Mouse (Mus musculus): ENCODE data around the gene Tmem206.

DNA sequence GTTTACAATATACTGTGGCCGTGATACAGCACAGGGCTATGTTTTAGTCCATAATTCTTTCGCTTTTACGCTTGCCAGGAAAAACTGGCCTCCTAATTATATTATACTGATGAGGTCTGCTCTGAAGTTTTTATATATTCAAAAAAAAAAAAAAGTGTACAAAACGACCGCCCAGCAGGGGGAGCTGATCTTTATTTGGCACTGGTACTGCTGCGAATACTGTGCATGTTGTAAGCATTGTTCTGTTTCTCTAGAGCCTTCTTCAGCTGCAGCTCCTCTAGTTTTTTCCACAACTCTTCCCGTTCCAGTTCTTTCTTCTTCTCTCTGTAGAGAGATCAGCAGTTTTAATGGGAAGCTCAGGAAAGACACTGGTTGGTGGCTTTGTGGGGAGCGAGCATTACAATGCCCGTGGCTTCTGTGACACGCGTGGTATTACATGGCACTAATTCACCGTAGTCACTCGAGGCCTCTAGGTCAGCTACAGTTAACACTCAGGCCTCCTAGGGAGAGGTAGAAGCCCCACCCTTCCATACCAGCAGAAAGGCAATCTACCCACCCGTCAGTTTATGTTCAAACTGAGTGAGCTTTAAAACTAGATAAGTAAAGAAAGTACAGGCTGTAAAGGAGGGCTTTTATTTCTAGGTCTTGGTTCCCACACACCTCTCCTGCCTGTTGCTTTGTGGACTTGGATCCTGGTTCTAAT lies 27.2 kb downstream of the Tmem206 start:
- TF ChIP-seq EP300 (IDR thresholded peaks at IDR 0.05; ENCODE audit: low read depth) (no peak), CTCF (IDR thresholded peaks at IDR 0.05; ENCODE audit: low read depth) (peak; percentile 61)

All from liver, postnatal 0 days (tissue).